Mouse (Mus musculus): ENCODE data around the gene Ms4a4a. TPM values are rescaled to one million over a fixed set of nuclear protein-coding genes. Genes with fewer than 3 reads are reported as not detected.
A peak's percentile ranks its signal among the peaks of the same experiment; 100 is the strongest.

The Ms4a4a gene
- total and polyA plus RNA-seq, 2 experiments = 0.28 TPM; not detected in 1

DNA sequence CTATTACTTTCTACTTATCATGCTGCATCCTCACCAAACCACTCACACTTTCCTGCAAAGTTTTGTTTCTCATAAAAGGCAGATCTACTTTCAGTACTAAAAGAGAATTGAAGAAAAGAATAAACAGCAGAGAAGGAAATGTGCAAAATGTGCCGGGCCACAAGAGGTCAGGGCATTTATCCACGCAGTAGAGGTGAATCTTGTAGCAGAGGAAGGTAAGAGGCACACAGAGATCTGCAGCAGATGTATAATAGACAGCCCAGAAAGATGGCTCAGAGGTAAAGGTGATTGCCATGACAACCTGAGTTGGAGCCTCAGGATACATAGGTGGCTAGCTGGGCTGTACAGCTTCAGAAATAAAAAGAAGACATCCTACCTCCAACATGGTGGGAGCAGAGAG is 11.8 kb downstream of the Ms4a4a start:
- DNase-seq (ENCODE audit: extremely low read depth, low read depth, low spot score) = no peak
- Histone ChIP-seq H3K79me2 (ENCODE audit: control insufficient read depth, insufficient read depth, low read length) (no peaks in the 10 kb centered on the region), H3K27me3 (ENCODE audit: control insufficient read depth, insufficient read depth, low read length) (no peaks in the 10 kb centered on the region), H3K27ac (replicated peaks; ENCODE audit: insufficient read depth, low read depth, low read length) (no peak overlapping the region), H3K36me3 (ENCODE audit: control insufficient read depth, insufficient read depth, low read length) (no peaks in the 10 kb centered on the region), H3K4me3 (ENCODE audit: insufficient read depth, low read depth, low read length) (no peak overlapping the region), H3K9ac (ENCODE audit: low read depth, low read length) (no peak overlapping the region), H3K4me1 (ENCODE audit: control insufficient read depth, insufficient read depth, low read length) (no peaks in the 10 kb centered on the region)
- WGBS = 71% methylated on average over 2 of the region's 2 CpGs
- TF ChIP-seq POLR2A (IDR thresholded peaks at IDR 0.05; ENCODE audit: extremely low read depth, insufficient read depth, low read length) (no peak), CTCF (IDR thresholded peaks at IDR 0.05; ENCODE audit: low read depth, low read length) (no peak)

GRCm38 (mm10) chr19:11387685-11388084 is 12.4 kb downstream of the Ms4a4a start:
- no peak for DNase-seq (ENCODE audit: extremely low read depth, low read depth, low spot score)
- Histone ChIP-seq H3K27ac (replicated peaks; ENCODE audit: insufficient read depth, low read depth, low read length) (no peak overlapping the region), H3K9ac (ENCODE audit: low read depth, low read length) (no peak overlapping the region), H3K4me1 (ENCODE audit: control insufficient read depth, insufficient read depth, low read length) (no peaks in the 10 kb centered on the region), H3K36me3 (ENCODE audit: control insufficient read depth, insufficient read depth, low read length) (no peaks in the 10 kb centered on the region), H3K79me2 (ENCODE audit: control insufficient read depth, insufficient read depth, low read length) (no peaks in the 10 kb centered on the region), H3K27me3 (ENCODE audit: control insufficient read depth, insufficient read depth, low read length) (no peaks in the 10 kb centered on the region), H3K4me3 (ENCODE audit: insufficient read depth, low read depth, low read length) (no peak overlapping the region)
- WGBS = 81% methylated on average over 4 of the region's 4 CpGs
- no peak for TF ChIP-seq CTCF (IDR thresholded peaks at IDR 0.05; ENCODE audit: low read depth, low read length)
- TF ChIP-seq POLR2A (IDR thresholded peaks at IDR 0.05; ENCODE audit: extremely low read depth, insufficient read depth, low read length) = no peak

DNA sequence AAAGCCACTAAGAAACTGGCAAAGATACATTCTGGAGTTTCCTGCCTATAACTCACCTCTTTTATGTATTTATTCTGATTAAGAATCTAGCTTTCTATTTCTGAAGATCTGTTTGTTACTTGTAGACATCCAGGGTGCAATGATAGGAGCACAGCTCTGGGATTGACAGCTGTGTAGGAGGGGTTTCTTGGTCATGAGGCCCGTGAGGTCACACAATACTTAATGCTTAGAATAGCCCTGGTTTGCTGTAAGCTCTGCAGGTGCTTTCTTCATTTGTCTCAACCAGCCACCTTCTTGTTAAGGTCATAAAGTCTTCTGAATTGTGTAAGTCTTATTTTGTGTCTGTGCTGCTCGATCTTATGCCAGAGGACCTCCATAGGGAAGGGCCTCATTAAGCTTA is 13.6 kb downstream of the Ms4a4a start:
- no peak overlapping the region for H3K4me3 ChIP-seq (ENCODE audit: insufficient read depth, low read depth, low read length)
- 86% methylated on average over 2 of the region's 2 CpGs for WGBS
- no peak for DNase-seq (ENCODE audit: extremely low read depth, low read depth, low spot score)

DNA sequence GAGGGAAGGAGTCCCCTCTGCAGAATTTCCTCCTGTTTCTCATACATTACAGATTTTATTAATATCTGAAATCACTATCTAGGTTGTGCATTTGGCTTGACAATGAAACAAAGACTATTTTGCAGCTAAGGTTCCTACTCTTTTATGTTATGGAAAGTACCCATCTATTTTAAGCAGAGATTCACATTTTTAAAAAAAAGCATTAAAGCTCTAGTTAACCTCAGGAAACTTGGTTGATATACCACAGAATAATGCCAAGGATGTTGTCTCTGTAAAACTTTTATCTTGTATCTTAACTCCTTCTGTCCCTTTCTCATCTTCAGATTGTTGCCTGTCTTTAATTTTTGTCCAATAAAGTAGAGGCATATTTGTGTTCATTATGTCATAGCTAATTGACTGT is 20.4 kb downstream of the Ms4a4a start:
- no peak overlapping the region for H3K9ac ChIP-seq (ENCODE audit: low read depth, low read length)
- no peak for DNase-seq (ENCODE audit: extremely low read depth, low read depth, low spot score)
- no peak overlapping the region for H3K4me3 ChIP-seq (ENCODE audit: insufficient read depth, low read depth, low read length)
- H3K4me1 ChIP-seq (ENCODE audit: control insufficient read depth, insufficient read depth, low read length) = no peaks in the 10 kb centered on the region
- TF ChIP-seq CTCF (IDR thresholded peaks at IDR 0.05; ENCODE audit: low read depth, low read length) (no peak), POLR2A (IDR thresholded peaks at IDR 0.05; ENCODE audit: extremely low read depth, insufficient read depth, low read length) (no peak)
- H3K27ac ChIP-seq (replicated peaks; ENCODE audit: insufficient read depth, low read depth, low read length) = no peak overlapping the region
- H3K27me3 ChIP-seq (ENCODE audit: control insufficient read depth, insufficient read depth, low read length) = no peaks in the 10 kb centered on the region
- H3K36me3 ChIP-seq (ENCODE audit: control insufficient read depth, insufficient read depth, low read length) = no peaks in the 10 kb centered on the region
- no peaks in the 10 kb centered on the region for H3K79me2 ChIP-seq (ENCODE audit: control insufficient read depth, insufficient read depth, low read length)

More for the DNA sequence above, 13.6 kb downstream of the Ms4a4a start:
- no peaks in the 10 kb centered on the region for H3K4me1 ChIP-seq (ENCODE audit: control insufficient read depth, insufficient read depth, low read length)
- no peaks in the 10 kb centered on the region for H3K79me2 ChIP-seq (ENCODE audit: control insufficient read depth, insufficient read depth, low read length)
- H3K9ac ChIP-seq (ENCODE audit: low read depth, low read length) = no peak overlapping the region
- no peak overlapping the region for H3K27ac ChIP-seq (replicated peaks; ENCODE audit: insufficient read depth, low read depth, low read length)
- no peaks in the 10 kb centered on the region for H3K36me3 ChIP-seq (ENCODE audit: control insufficient read depth, insufficient read depth, low read length)
- TF ChIP-seq CTCF (IDR thresholded peaks at IDR 0.05; ENCODE audit: low read depth, low read length) = no peak
- no peaks in the 10 kb centered on the region for H3K27me3 ChIP-seq (ENCODE audit: control insufficient read depth, insufficient read depth, low read length)

GRCm38 (mm10) chr19:11404527-11404926 is 29.2 kb downstream of the Ms4a4a start, which contains the start of gene Ms4a4c:
TSS of gene Ms4a4c (plus strand) at chr19:11404770.
- TF ChIP-seq CTCF (IDR thresholded peaks at IDR 0.05; ENCODE audit: low read depth, low read length) = no peak
- no peak for TF ChIP-seq POLR2A (IDR thresholded peaks at IDR 0.05; ENCODE audit: extremely low read depth, insufficient read depth, low read length)
- 85% methylated on average over 3 of the region's 3 CpGs for WGBS
- Histone ChIP-seq H3K79me2 (ENCODE audit: control insufficient read depth, insufficient read depth, low read length) (no peaks in the 10 kb centered on the region), H3K36me3 (ENCODE audit: control insufficient read depth, insufficient read depth, low read length) (no peaks in the 10 kb centered on the region), H3K27me3 (ENCODE audit: control insufficient read depth, insufficient read depth, low read length) (no peaks in the 10 kb centered on the region), H3K4me3 (ENCODE audit: insufficient read depth, low read depth, low read length) (peak within 1 kb of the TSS; percentile 27; the same call in 1 of the 2 replicates), H3K9ac (ENCODE audit: low read depth, low read length) (no peak within 1 kb of the TSS), H3K27ac (replicated peaks; ENCODE audit: insufficient read depth, low read depth, low read length) (peak within 1 kb of the TSS; percentile 29; the same call in 1 of the 2 replicates), H3K4me1 (ENCODE audit: control insufficient read depth, insufficient read depth, low read length) (no peaks in the 10 kb centered on the region)
- DNase-seq (ENCODE audit: extremely low read depth, low read depth, low spot score) = peak; percentile 13

GRCm38 (mm10) chr19:11407428-11407827 is 32.1 kb downstream of the Ms4a4a start:
- Histone ChIP-seq H3K4me3 (ENCODE audit: insufficient read depth, low read depth, low read length) (no peak overlapping the region), H3K36me3 (ENCODE audit: control insufficient read depth, insufficient read depth, low read length) (no peaks in the 10 kb centered on the region), H3K9ac (ENCODE audit: low read depth, low read length) (no peak overlapping the region), H3K27ac (replicated peaks; ENCODE audit: insufficient read depth, low read depth, low read length) (no peak overlapping the region), H3K27me3 (ENCODE audit: control insufficient read depth, insufficient read depth, low read length) (no peaks in the 10 kb centered on the region), H3K79me2 (ENCODE audit: control insufficient read depth, insufficient read depth, low read length) (no peaks in the 10 kb centered on the region), H3K4me1 (ENCODE audit: control insufficient read depth, insufficient read depth, low read length) (no peaks in the 10 kb centered on the region)
- TF ChIP-seq POLR2A (IDR thresholded peaks at IDR 0.05; ENCODE audit: extremely low read depth, insufficient read depth, low read length) = no peak
- no peak for TF ChIP-seq CTCF (IDR thresholded peaks at IDR 0.05; ENCODE audit: low read depth, low read length)
- DNase-seq (ENCODE audit: extremely low read depth, low read depth, low spot score) = no peak
